Mouse (Mus musculus) pancreas, adult 10 weeks (tissue): ENCODE results near the gene Slc17a6. TPM values are rescaled to one million over a fixed set of nuclear protein-coding genes. Genes with fewer than 3 reads are reported as not detected.

Source experiments
- polyA plus RNA-seq: library from polyadenylated mRNA; stranded (reverse); fragments of 350-450 nt; fragmentation: Illumina TruSeq; extraction: RNeasy Lipid Tissue Mini Kit (QIAGEN cat#74804); gene quantifications from one replicate; pipeline ENCODE4 v1.2.3, GENCODE M21; 2015; ENCODE audit warnings: low read depth, low replicate concordance; ENCODE audit not compliant: insufficient read depth

Slc17a6 gene
- not detected for polyA plus RNA-seq

DNA sequence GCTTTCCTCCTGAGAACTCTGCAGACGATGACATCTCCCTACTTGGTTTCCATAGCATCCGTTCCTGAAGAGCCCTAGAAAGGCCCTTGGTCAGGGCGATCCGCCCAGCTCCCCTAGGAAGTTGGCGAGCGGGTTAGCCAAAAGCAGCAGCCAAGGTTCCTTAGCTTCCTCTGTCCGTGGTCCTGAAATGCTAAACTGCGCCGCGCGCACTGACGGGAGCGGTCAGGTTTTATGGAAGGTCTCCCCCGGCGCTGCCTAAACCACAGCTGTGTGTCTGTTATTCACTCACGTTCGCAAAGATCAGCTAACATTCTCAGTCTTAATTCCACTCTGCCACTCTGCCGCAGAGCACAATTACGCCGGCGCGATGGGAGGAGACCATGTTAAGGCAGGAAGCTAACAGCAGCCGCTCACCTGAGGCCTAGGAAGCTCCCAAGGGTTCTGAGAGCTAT, at the start of gene Slc17a6:
TSS of gene Slc17a6 (plus strand) at position 313 of the 452 bp plus-strand sequence.

Other genes with a start within 250 kb of the Slc17a6 start
- gene Ano5, start 111.0 kb upstream of the Slc17a6 start, polyA plus RNA-seq = not detected
- gene Gas2, start 240.0 kb downstream of the Slc17a6 start, polyA plus RNA-seq = 2.4 TPM
- 0.50 TPM for gene Fancf, start 240.3 kb downstream of the Slc17a6 start, polyA plus RNA-seq